Mouse (Mus musculus): ENCODE measurements around the gene Myo16.

GRCm38 (mm10) chr8:10638871-10639270 lies 485.2 kb downstream of the Myo16 start:
- no peak for TF ChIP-seq CTCF (IDR thresholded peaks at IDR 0.05; ENCODE audit: extremely low read depth, insufficient read length, insufficient replicate concordance, low read depth, low read length)
- no peak for TF ChIP-seq POLR2A (IDR thresholded peaks at IDR 0.05; ENCODE audit: low read depth, low read length)

Measured in small intestine, adult 2 months (tissue).